Mouse (Mus musculus) stomach, embryonic 16.5 days (tissue): Measurements from ENCODE around the gene Man1c1. TPM values are rescaled to one million over a fixed set of nuclear protein-coding genes. Genes with fewer than 3 reads are reported as not detected.

Experiments
- ATAC-seq: fragments of 200-750 bp; cut with Nextera tagmentation; 2 replicates; pipeline ENCODE4 v1.8.0; 2017; ENCODE audit warnings: moderate number of reproducible peaks, moderate TSS enrichment; ENCODE audit not compliant: insufficient read depth, low FRiP score
- H3K27ac ChIP-seq: fragments of 300-500 bp; sonication (generic); 2 replicates; pipeline ENCODE4 v1.5.1; 2014; ENCODE audit warnings: low read length
- H3K27me3 ChIP-seq: fragments of 300-500 bp; sonication (generic); 2 replicates; pipeline ENCODE4 v1.6.1; 2014; ENCODE audit warnings: low read length, control low read depth, mixed read lengths; ENCODE audit not compliant: control insufficient read depth, insufficient read depth
- H3K36me3 ChIP-seq: fragments of 300-500 bp; sonication (generic); 2 replicates; pipeline ENCODE4 v1.6.1; 2014; ENCODE audit warnings: low read length; ENCODE audit not compliant: control insufficient read depth, insufficient read depth
- H3K4me1 ChIP-seq: fragments of 300-500 bp; sonication (generic); 2 replicates; pipeline ENCODE4 v1.6.1; 2014; ENCODE audit warnings: low read length, control low read depth, mixed read lengths; ENCODE audit not compliant: control insufficient read depth, insufficient read depth
- H3K4me2 ChIP-seq: fragments of 300-500 bp; sonication (generic); 2 replicates; pipeline ENCODE4 v1.6.1; 2014; ENCODE audit warnings: low read depth, low read length, mixed read lengths
- H3K4me3 ChIP-seq: fragments of 300-500 bp; sonication (generic); replicated peaks from 2 replicates; pipeline ENCODE4 v1.5.1; 2014; ENCODE audit warnings: mild to moderate bottlenecking, low read length
- H3K9ac ChIP-seq: fragments of 300-500 bp; sonication (generic); 2 replicates; pipeline ENCODE4 v1.6.1; 2014; ENCODE audit warnings: low read length
- H3K9me3 ChIP-seq: fragments of 300-500 bp; sonication (generic); replicated peaks from 2 replicates; pipeline ENCODE4 v1.6.1; 2016; ENCODE audit warnings: low read length, control low read depth; ENCODE audit not compliant: control insufficient read depth
- WGBS: fragments of 180-500 bp; shearing (Covaris S2); extraction: QIAGEN DNeasy Blood & Tissue Kit; methylation state at CpG from one replicate; pipeline ENCODE4 v1.1.7; 2014; 5-methylcytosine and 5-hydroxymethylcytosine counted together
- polyA plus RNA-seq: library from polyadenylated mRNA; unstranded; fragments of >200 nt; fragmentation: Nextera tagmentation; extraction: Ambion mirVana; gene quantifications from 2 replicates; pipeline ENCODE4 v1.2.1, GENCODE M21; 2015

The Man1c1 gene
- polyA plus RNA-seq, 1 experiment from 2014 or later = 1.6 TPM

- no peaks in the 10 kb centered on the region for H3K36me3 ChIP-seq
- peak overlapping the region; percentile 99 for H3K4me2 ChIP-seq
- H3K27me3 ChIP-seq = peaks cover 18% of the 10 kb centered on the region
- ATAC-seq = no peak
- H3K9ac ChIP-seq = peak overlapping the region; percentile 67
- H3K27ac ChIP-seq = no peak overlapping the region
- H3K9me3 ChIP-seq = no peaks in the 10 kb centered on the region
- peaks cover 23% of the 10 kb centered on the region for H3K4me1 ChIP-seq
- peak overlapping the region; percentile 65 for H3K4me3 ChIP-seq
- WGBS = 2% methylated on average over 21 of the region's 21 CpGs
Measured at GRCm38 (mm10) chr4:134704590-134704989, 500 bp upstream of the Man1c1 start.

- Histone ChIP-seq H3K9ac (peak overlapping the region; percentile 76), H3K27ac (peak overlapping the region; percentile 18; the same call in 1 of the 2 replicates)
Measured at GRCm38 (mm10) chr4:134702981-134703834, 882 bp downstream of the Man1c1 start.

GRCm38 (mm10) chr4:134701934-134702333 lies 2.2 kb downstream of the Man1c1 start:
- peaks cover 18% of the 10 kb centered on the region for H3K27me3 ChIP-seq
- H3K4me3 ChIP-seq = peak overlapping the region; percentile 65
- WGBS = 29% methylated on average over 6 of the region's 6 CpGs
- H3K9ac ChIP-seq = no peak overlapping the region
- H3K27ac ChIP-seq = no peak overlapping the region
- no peak for ATAC-seq
- H3K36me3 ChIP-seq = no peaks in the 10 kb centered on the region
- H3K4me1 ChIP-seq = peaks cover 23% of the 10 kb centered on the region
- H3K4me2 ChIP-seq = peak overlapping the region; percentile 99
- H3K9me3 ChIP-seq = no peaks in the 10 kb centered on the region

More at GRCm38 (mm10) chr4:134702981-134703834, 882 bp downstream of the Man1c1 start:
- peak overlapping the region; percentile 65 for H3K4me3 ChIP-seq
- H3K4me2 ChIP-seq = peak overlapping the region; percentile 99
- peaks cover 18% of the 10 kb centered on the region for H3K27me3 ChIP-seq
- ATAC-seq = peak; percentile 7; the same call in 1 of the 2 replicates
- no peaks in the 10 kb centered on the region for H3K36me3 ChIP-seq
- H3K9me3 ChIP-seq = no peaks in the 10 kb centered on the region
- peaks cover 23% of the 10 kb centered on the region for H3K4me1 ChIP-seq
- under 1% methylated on average over 90 of the region's 90 CpGs for WGBS

- no peak overlapping the region for H3K4me2 ChIP-seq
- H3K4me1 ChIP-seq = peaks cover 23% of the 10 kb centered on the region
- H3K9me3 ChIP-seq = no peaks in the 10 kb centered on the region
- H3K4me3 ChIP-seq = no peak overlapping the region
- no peak overlapping the region for H3K27ac ChIP-seq
- H3K36me3 ChIP-seq = no peaks in the 10 kb centered on the region
- H3K9ac ChIP-seq = no peak overlapping the region
- ATAC-seq = no peak
- 82% methylated on average over 2 of the region's 2 CpGs for WGBS
- peaks cover 17% of the 10 kb centered on the region for H3K27me3 ChIP-seq
Measured at GRCm38 (mm10) chr4:134700911-134701310, 3.2 kb downstream of the Man1c1 start.

GRCm38 (mm10) chr4:134693202-134693940 lies 10.7 kb downstream of the Man1c1 start:
- no peak overlapping the region for H3K27ac ChIP-seq
- H3K36me3 ChIP-seq = no peaks in the 10 kb centered on the region
- no peak for ATAC-seq
- peaks cover 5% of the 10 kb centered on the region; the same call in 1 of the 2 replicates for H3K9me3 ChIP-seq
- H3K9ac ChIP-seq = no peak overlapping the region
- H3K4me3 ChIP-seq = no peak overlapping the region
- no peaks in the 10 kb centered on the region for H3K4me1 ChIP-seq
- H3K27me3 ChIP-seq = no peaks in the 10 kb centered on the region
- 67% methylated on average over 9 of the region's 9 CpGs for WGBS
- H3K4me2 ChIP-seq = no peak overlapping the region

GRCm38 (mm10) chr4:134692388-134692787 lies 11.7 kb downstream of the Man1c1 start:
- Histone ChIP-seq H3K4me2 (no peak overlapping the region), H3K9me3 (peaks cover 5% of the 10 kb centered on the region; the same call in 1 of the 2 replicates), H3K4me1 (no peaks in the 10 kb centered on the region), H3K27ac (no peak overlapping the region), H3K36me3 (no peaks in the 10 kb centered on the region), H3K27me3 (no peaks in the 10 kb centered on the region), H3K9ac (no peak overlapping the region), H3K4me3 (no peak overlapping the region)
- no peak for ATAC-seq
- 94% methylated on average over 1 of the region's 1 CpGs for WGBS

- Histone ChIP-seq H3K4me3 (no peak overlapping the region), H3K4me2 (no peak overlapping the region), H3K27ac (no peak overlapping the region), H3K4me1 (peaks cover 25% of the 10 kb centered on the region), H3K27me3 (no peaks in the 10 kb centered on the region), H3K9me3 (peaks cover 13% of the 10 kb centered on the region), H3K9ac (no peak overlapping the region), H3K36me3 (no peaks in the 10 kb centered on the region)
- 63% methylated on average over 13 of the region's 13 CpGs for WGBS
- no peak for ATAC-seq
Measured at GRCm38 (mm10) chr4:134686022-134686661, 17.9 kb downstream of the Man1c1 start.

GRCm38 (mm10) chr4:134684637-134685338 lies 19.3 kb downstream of the Man1c1 start:
- no peak for ATAC-seq
- WGBS = 71% methylated on average over 9 of the region's 9 CpGs

More at GRCm38 (mm10) chr4:134684637-134685338, 19.3 kb downstream of the Man1c1 start:
- Histone ChIP-seq H3K4me3 (no peak overlapping the region), H3K36me3 (no peaks in the 10 kb centered on the region), H3K4me1 (peaks cover 25% of the 10 kb centered on the region), H3K4me2 (no peak overlapping the region), H3K9me3 (peaks cover 13% of the 10 kb centered on the region), H3K27me3 (no peaks in the 10 kb centered on the region), H3K9ac (no peak overlapping the region), H3K27ac (no peak overlapping the region)
